Mouse (Mus musculus) neutrophil, adult 59 days (primary cell): ENCODE results near the gene Ldhal6b. TPM values are rescaled to one million over a fixed set of nuclear protein-coding genes. Genes with fewer than 3 reads are reported as not detected.

Experiments
- total RNA-seq, 2 experiments: library from RNA; stranded (reverse); gene quantifications; 1 replicate in 1 of 2; 2 replicates in 1 of 2; pipeline ENCODE4 v1.2.4; 2023

The Ldhal6b gene
- total RNA-seq, result under 1 TPM; 0.24 to 0.68 TPM

GRCm38 (mm10) chr17:5418545-5418944 is at the start of gene Ldhal6b:
Gene Ldhal6b (minus strand): TSS chr17:5418767.

GRCm38 (mm10) chr17:5440159-5440971 is 21.8 kb upstream of the Ldhal6b start, which contains the start of gene Tmem242:
Gene Tmem242 (minus strand): TSS chr17:5440259.

Other genes with a start within 250 kb of the Ldhal6b start
- 10 to 100 TPM; 21.7 to 28.1 TPM for gene Tmem242, start 21.5 kb upstream of the Ldhal6b start, total RNA-seq
- gene Zdhhc14, start 73.8 kb upstream of the Ldhal6b start, total RNA-seq, result 1 to 10 TPM; 2.5 to 3.4 TPM